Mouse (Mus musculus): ENCODE data around the gene Gm12216. TPM values are rescaled to one million over a fixed set of nuclear protein-coding genes. Genes with fewer than 3 reads are reported as not detected.
A peak's percentile ranks its signal among the peaks of the same experiment; 100 is the strongest.

The Gm12216 gene
- total RNA-seq, 4 experiments from 2014 or later: 6.0 to 12.4 (median 8.1) TPM

- DNase-seq (ENCODE audit: low spot score in 2 of 2): no peak
These were observed 63.2 kb downstream of the Gm12216 start for GRCm38 (mm10) chr11:53795813-53796212.

- DNase-seq (ENCODE audit: low spot score in 2 of 2): no peak
These were observed 64.1 kb downstream of the Gm12216 start for GRCm38 (mm10) chr11:53794671-53795557.

GRCm38 (mm10) chr11:53794015-53794414 is 65.0 kb downstream of the Gm12216 start:
- no peak for DNase-seq (ENCODE audit: low spot score in 2 of 2)

GRCm38 (mm10) chr11:53792986-53793385 is 66.1 kb downstream of the Gm12216 start:
- peak in 1 of 2 experiments; percentile 61 for DNase-seq (ENCODE audit: low spot score in 2 of 2)

- no peak for DNase-seq (ENCODE audit: low spot score in 2 of 2)
These were observed 69.8 kb downstream of the Gm12216 start for GRCm38 (mm10) chr11:53789277-53789676.

GRCm38 (mm10) chr11:53788196-53788595 is 70.9 kb downstream of the Gm12216 start:
- DNase-seq (ENCODE audit: low spot score in 2 of 2): no peak

- no peak for DNase-seq (ENCODE audit: low spot score in 2 of 2)
These were observed 72.7 kb downstream of the Gm12216 start for GRCm38 (mm10) chr11:53786058-53787031.

- DNase-seq (ENCODE audit: low spot score in 2 of 2): no peak
These were observed 73.6 kb downstream of the Gm12216 start for GRCm38 (mm10) chr11:53785311-53785936.

- DNase-seq (ENCODE audit: low spot score in 2 of 2): no peak
These were observed 75.8 kb downstream of the Gm12216 start for GRCm38 (mm10) chr11:53783288-53783687.

- DNase-seq (ENCODE audit: low spot score in 2 of 2): no peak
These were observed 77.1 kb downstream of the Gm12216 start for GRCm38 (mm10) chr11:53781964-53782363.

- no peak for DNase-seq (ENCODE audit: low spot score in 2 of 2)
These were observed 77.8 kb downstream of the Gm12216 start for GRCm38 (mm10) chr11:53781201-53781775.

GRCm38 (mm10) chr11:53780262-53780661 is 78.8 kb downstream of the Gm12216 start:
- no peak for DNase-seq (ENCODE audit: low spot score in 2 of 2)

- no peak for DNase-seq (ENCODE audit: low spot score in 2 of 2)
These were observed 79.2 kb downstream of the Gm12216 start for GRCm38 (mm10) chr11:53779808-53780207.

- DNase-seq (ENCODE audit: low spot score in 2 of 2): no peak
These were observed 80.6 kb downstream of the Gm12216 start for GRCm38 (mm10) chr11:53778455-53778854.

- DNase-seq (ENCODE audit: low spot score in 2 of 2): no peak
These were observed 81.3 kb downstream of the Gm12216 start for GRCm38 (mm10) chr11:53777736-53778135.

- no peak for DNase-seq (ENCODE audit: low spot score in 2 of 2)
These were observed 84.3 kb downstream of the Gm12216 start for GRCm38 (mm10) chr11:53774659-53775255.

- no peak for DNase-seq (ENCODE audit: low spot score in 2 of 2)
These were observed 85.3 kb downstream of the Gm12216 start for GRCm38 (mm10) chr11:53773641-53774360.

- no peak for DNase-seq (ENCODE audit: low spot score in 2 of 2)
These were observed 86.0 kb downstream of the Gm12216 start, which contains the start of gene Gm17334 for GRCm38 (mm10) chr11:53773087-53773486. Gene Gm17334, minus strand, starts transcription at chr11:53773187.

- no peak for DNase-seq (ENCODE audit: low spot score in 2 of 2)
These were observed 86.5 kb downstream of the Gm12216 start for GRCm38 (mm10) chr11:53772536-53772935.
